ENCODE assay signal across 10 mouse cellular contexts in the genomic region with DNA sequence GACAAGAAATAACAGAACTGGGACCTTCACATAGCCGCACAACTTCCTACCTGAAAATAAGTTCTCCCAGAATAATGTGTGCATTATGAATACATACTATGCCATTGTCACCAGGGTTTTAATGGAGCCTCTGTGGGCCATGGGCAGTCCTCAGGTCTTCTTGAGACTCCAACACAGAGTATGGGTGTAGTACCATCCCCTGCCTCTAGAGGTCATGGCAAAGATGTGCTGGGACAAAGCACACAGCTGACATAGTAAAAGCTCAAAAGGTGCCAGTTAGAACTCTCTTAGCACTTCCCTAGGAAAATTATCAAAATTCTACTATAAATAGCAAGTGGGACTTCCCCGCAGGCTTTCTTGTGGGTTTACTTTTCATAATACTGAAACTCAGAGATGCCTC.
A peak's percentile ranks its signal among the peaks of the same experiment; 100 is the strongest.
DNase-seq lines count a peak whose midpoint lies in the region; ATAC-seq and TF ChIP-seq lines count a peak whose summit lies in the region.
"Had no signal": no experiment of that assay in that cellular context is flagged by ENCODE, and none has a peak within 500 bp of the region (broad histone marks: within the 10 kb centered on the region; RNA-seq: fewer than 3 reads in every experiment).

No protein-coding gene starts in this region.

- H3K27me3 ChIP-seq in intestine, postnatal 0 days (replicated peaks; ENCODE audit: control insufficient read depth, insufficient read depth, low read length), result no peaks in the 10 kb centered on the region
- H3K27me3 ChIP-seq in intestine, embryonic 15.5 days (replicated peaks), result no peaks in the 10 kb centered on the region
- H3K27me3 ChIP-seq in stomach, postnatal 0 days (ENCODE audit: control insufficient read depth, insufficient read depth, low read length), result no peaks in the 10 kb centered on the region
- H3K27me3 ChIP-seq: embryonic facial prominence, embryonic 12.5 days; liver, embryonic 15.5 days had no signal

- WGBS in intestine, postnatal 0 days, result 80% methylated on average over 2 of the region's 2 CpGs
- 77% methylated on average over 2 of the region's 2 CpGs for WGBS in intestine, embryonic 15.5 days
- 81% methylated on average over 2 of the region's 2 CpGs for WGBS in stomach, postnatal 0 days

- no peak overlapping the region for H3K27ac ChIP-seq in intestine, postnatal 0 days (ENCODE audit: low read depth, low read length)
- no peak overlapping the region for H3K27ac ChIP-seq in intestine, embryonic 15.5 days
- no peak overlapping the region for H3K27ac ChIP-seq in stomach, postnatal 0 days (replicated peaks)
- H3K27ac ChIP-seq: embryonic facial prominence, embryonic 12.5 days; liver, embryonic 15.5 days had no signal

- H3K9ac ChIP-seq in intestine, postnatal 0 days (ENCODE audit: low read depth, low read length), result no peak overlapping the region
- no peak overlapping the region for H3K9ac ChIP-seq in intestine, embryonic 15.5 days
- no peak overlapping the region for H3K9ac ChIP-seq in stomach, postnatal 0 days (ENCODE audit: low read length)
- H3K9ac ChIP-seq: embryonic facial prominence, embryonic 12.5 days; liver, embryonic 15.5 days had no signal

- peak; percentile 69 for TF ChIP-seq CTCF in intestine, postnatal 0 days (IDR thresholded peaks at IDR 0.05; ENCODE audit: low read depth)
- peak; percentile 69 for TF ChIP-seq CTCF in stomach, postnatal 0 days (IDR thresholded peaks at IDR 0.05; ENCODE audit: low read depth)

- no peak overlapping the region for H3K4me2 ChIP-seq in intestine, postnatal 0 days (replicated peaks; ENCODE audit: low read depth)
- H3K4me2 ChIP-seq in intestine, embryonic 15.5 days (replicated peaks), result no peak overlapping the region
- no peak overlapping the region for H3K4me2 ChIP-seq in stomach, postnatal 0 days (replicated peaks; ENCODE audit: low read depth)
- H3K4me2 ChIP-seq: embryonic facial prominence, embryonic 12.5 days; liver, embryonic 15.5 days had no signal

- H3K4me1 ChIP-seq in intestine, postnatal 0 days (replicated peaks; ENCODE audit: control insufficient read depth, insufficient read depth, low read length), result no peaks in the 10 kb centered on the region
- H3K4me1 ChIP-seq in intestine, embryonic 15.5 days (replicated peaks), result no peaks in the 10 kb centered on the region
- H3K4me1 ChIP-seq in stomach, postnatal 0 days (replicated peaks; ENCODE audit: control insufficient read depth, insufficient read depth), result no peaks in the 10 kb centered on the region
- H3K4me1 ChIP-seq: embryonic facial prominence, embryonic 12.5 days; liver, embryonic 15.5 days had no signal

- H3K4me3 ChIP-seq in intestine, postnatal 0 days (ENCODE audit: low read depth, low read length), result no peak overlapping the region
- H3K4me3 ChIP-seq in intestine, embryonic 15.5 days (replicated peaks), result no peak overlapping the region
- no peak overlapping the region for H3K4me3 ChIP-seq in stomach, postnatal 0 days (ENCODE audit: low read depth, low read length)
- H3K4me3 ChIP-seq: embryonic facial prominence, embryonic 12.5 days; liver, embryonic 15.5 days had no signal

- TF ChIP-seq EP300 in stomach, postnatal 0 days (optimal IDR thresholded peaks at IDR 0.05), result no peak

- no peak for ATAC-seq in intestine, postnatal 0 days
- no peak for ATAC-seq in intestine, embryonic 15.5 days
- peak; percentile 78 to 81; a peak in 3 of 4 replicates for ATAC-seq in hematopoietic stem cell, adult 5-6 weeks (replicated peaks in 1 of 2; ENCODE audit: insufficient read depth in 1 of 2, low FRiP score in 2 of 2, low TSS enrichment in 1 of 2, low read depth in 1 of 2, poor library complexity in 2 of 2, severe bottlenecking in 2 of 2)
- no peak for ATAC-seq in stomach, postnatal 0 days (ENCODE audit: low FRiP score, low TSS enrichment)

- peak; percentile 28 for DNase-seq in urinary bladder, postnatal 25 days (ENCODE audit: low spot score)
- DNase-seq in urinary bladder, postnatal 10 days (ENCODE audit: low spot score), result no peak
- DNase-seq in cerebellum, adult 8-10 months, result peak; percentile 23
- peak; percentile 39 for DNase-seq in stomach, postnatal 0 days (ENCODE audit: low spot score)
- DNase-seq in layer of hippocampus, adult 9-10 months (ENCODE audit: low spot score), result no peak

- H3K9me3 ChIP-seq in intestine, postnatal 0 days (ENCODE audit: control insufficient read depth), result no peaks in the 10 kb centered on the region
- no peaks in the 10 kb centered on the region for H3K9me3 ChIP-seq in intestine, embryonic 15.5 days
- no peaks in the 10 kb centered on the region for H3K9me3 ChIP-seq in stomach, postnatal 0 days (ENCODE audit: control insufficient read depth, low read length)
- H3K9me3 ChIP-seq: embryonic facial prominence, embryonic 12.5 days; liver, embryonic 15.5 days had no signal

- no peaks in the 10 kb centered on the region for H3K36me3 ChIP-seq in intestine, postnatal 0 days (ENCODE audit: control insufficient read depth, insufficient read depth)
- no peaks in the 10 kb centered on the region for H3K36me3 ChIP-seq in intestine, embryonic 15.5 days
- no peaks in the 10 kb centered on the region for H3K36me3 ChIP-seq in stomach, postnatal 0 days (ENCODE audit: control insufficient read depth, insufficient read depth, low read length)
- H3K36me3 ChIP-seq: embryonic facial prominence, embryonic 12.5 days; liver, embryonic 15.5 days had no signal

Comparison
In these comparisons a context has a peak if more than half of its experiments do, and no peak if none do; other contexts are left out.
1. DNase-seq: peak in urinary bladder, postnatal 25 days (single experiment), cerebellum, adult 8-10 months (single experiment) and stomach, postnatal 0 days (single experiment); none in urinary bladder, postnatal 10 days (single experiment) and layer of hippocampus, adult 9-10 months (single experiment).
2. ATAC-seq: peak in hematopoietic stem cell, adult 5-6 weeks (2 of 2); none in intestine, postnatal 0 days (single experiment), intestine, embryonic 15.5 days (single experiment) and stomach, postnatal 0 days (single experiment).